Mouse (Mus musculus) liver, adult 2 months (tissue): ENCODE data around the gene Rps8. TPM values are rescaled to one million over a fixed set of nuclear protein-coding genes. Genes with fewer than 3 reads are reported as not detected.

ENCODE experiments used
- DNase-seq: peaks from one replicate; pipeline ENCODE4 v3.0.0-alpha.2; 2011; ENCODE audit warnings: low read depth, low spot score; ENCODE audit errors: extremely low read depth
- H3K27ac ChIP-seq: fragments of 200-500 bp; replicated peaks from 2 replicates; pipeline ENCODE4 v1.5.1; 2012; ENCODE audit warnings: low read depth, mild to moderate bottlenecking, control low read depth, inconsistent platforms, low read length; ENCODE audit not compliant: insufficient read depth
- H3K27me3 ChIP-seq: fragments of 200-500 bp; 2 replicates; pipeline ENCODE4 v1.6.1; 2012; ENCODE audit warnings: mild to moderate bottlenecking, moderate library complexity, low read length, inconsistent platforms; ENCODE audit not compliant: control insufficient read depth, insufficient read depth
- H3K36me3 ChIP-seq: fragments of 200-500 bp; 2 replicates; pipeline ENCODE4 v1.6.1; 2012; ENCODE audit warnings: low read length, inconsistent platforms; ENCODE audit not compliant: control insufficient read depth, insufficient read depth
- H3K4me1 ChIP-seq: fragments of 200-500 bp; 2 replicates; pipeline ENCODE4 v1.6.1; 2011; ENCODE audit warnings: low read length; ENCODE audit not compliant: control insufficient read depth, insufficient read depth
- H3K4me3 ChIP-seq: fragments of 200-500 bp; 2 replicates; pipeline ENCODE4 v1.5.1; 2011; ENCODE audit warnings: low read depth, mild to moderate bottlenecking, control low read depth, low read length, moderate library complexity; ENCODE audit not compliant: insufficient read depth
- H3K79me2 ChIP-seq: fragments of 200-500 bp; 2 replicates; pipeline ENCODE4 v1.6.1; 2012; ENCODE audit warnings: inconsistent platforms, mild to moderate bottlenecking, low read length, moderate library complexity; ENCODE audit not compliant: control insufficient read depth, insufficient read depth
- H3K9ac ChIP-seq: fragments of 200-500 bp; 2 replicates; pipeline ENCODE4 v1.6.1; 2012; ENCODE audit warnings: low read depth, mild to moderate bottlenecking, control low read depth, inconsistent platforms, low read length
- CTCF ChIP-seq: fragments of 200-500 bp; IDR thresholded peaks from 2 replicates; pipeline ENCODE4 v1.5.1; 2011; ENCODE audit warnings: low read depth, low read length, control low read depth
- POLR2A ChIP-seq: fragments of 200-500 bp; IDR thresholded peaks from 2 replicates; pipeline ENCODE4 v1.6.1; 2011; ENCODE audit warnings: low read length, control low read depth; ENCODE audit not compliant: insufficient read depth; ENCODE audit errors: extremely low read depth
- WGBS: fragments of 180-500 bp; shearing (Covaris S2); methylation state at CpG from one replicate; pipeline ENCODE4 v1.1.7; 2018; 5-methylcytosine and 5-hydroxymethylcytosine counted together
- polyA plus RNA-seq: library from polyadenylated mRNA; depleted of rRNA; stranded (reverse); fragments of >200 nt; gene quantifications from 2 replicates; pipeline ENCODE4 v1.2.3, GENCODE M21; 2012
- total RNA-seq: library from RNA; depleted of rRNA; stranded (reverse); fragments of >200 nt; gene quantifications from 2 replicates; pipeline ENCODE4 v1.2.3, GENCODE M21; 2014

The Rps8 gene
- total and polyA plus RNA-seq, 2 experiments: 370 to 449 TPM

GRCm38 (mm10) chr4:117169936-117170335, 13.9 kb upstream of the Rps8 start:
- no peaks in the 10 kb centered on the region for H3K36me3 ChIP-seq
- H3K4me1 ChIP-seq: no peaks in the 10 kb centered on the region
- DNase-seq: peak; percentile 37
- H3K4me3 ChIP-seq: no peak overlapping the region
- WGBS: 50% methylated on average over 5 of the region's 5 CpGs
- H3K9ac ChIP-seq: no peak overlapping the region
- no peaks in the 10 kb centered on the region for H3K79me2 ChIP-seq
- TF ChIP-seq CTCF (no peak), POLR2A (no peak)
- H3K27ac ChIP-seq: no peak overlapping the region
- H3K27me3 ChIP-seq: no peaks in the 10 kb centered on the region

GRCm38 (mm10) chr4:117161183-117161582, 5.1 kb upstream of the Rps8 start:
- H3K36me3 ChIP-seq: no peaks in the 10 kb centered on the region
- 95% methylated on average over 4 of the region's 4 CpGs for WGBS
- TF ChIP-seq POLR2A: no peak
- no peak for TF ChIP-seq CTCF

GRCm38 (mm10) chr4:117159666-117160065, 3.6 kb upstream of the Rps8 start:
- H3K36me3 ChIP-seq: no peaks in the 10 kb centered on the region
- H3K9ac ChIP-seq: no peak overlapping the region
- H3K4me1 ChIP-seq: peaks cover 5% of the 10 kb centered on the region; the same call in 1 of the 2 replicates
- no peaks in the 10 kb centered on the region for H3K27me3 ChIP-seq
- H3K4me3 ChIP-seq: no peak overlapping the region
- no peak for DNase-seq
- TF ChIP-seq POLR2A: no peak
- TF ChIP-seq CTCF: no peak
- H3K79me2 ChIP-seq: peaks cover 8% of the 10 kb centered on the region; the same call in 1 of the 2 replicates
- 91% methylated on average over 10 of the region's 10 CpGs for WGBS
- H3K27ac ChIP-seq: no peak overlapping the region

More at GRCm38 (mm10) chr4:117161183-117161582, 5.1 kb upstream of the Rps8 start:
- no peak for DNase-seq
- H3K27me3 ChIP-seq: no peaks in the 10 kb centered on the region
- H3K4me3 ChIP-seq: no peak overlapping the region
- H3K79me2 ChIP-seq: no peaks in the 10 kb centered on the region
- no peak overlapping the region for H3K27ac ChIP-seq
- no peaks in the 10 kb centered on the region for H3K4me1 ChIP-seq
- H3K9ac ChIP-seq: no peak overlapping the region

- H3K4me1 ChIP-seq: peaks cover 5% of the 10 kb centered on the region; the same call in 1 of the 2 replicates
- H3K79me2 ChIP-seq: peaks cover 8% of the 10 kb centered on the region; the same call in 1 of the 2 replicates
- H3K9ac ChIP-seq: no peak overlapping the region; the same call in 1 of the 2 replicates
- H3K27ac ChIP-seq: peak overlapping the region; percentile 78; the same call in 1 of the 2 replicates
- no peaks in the 10 kb centered on the region for H3K27me3 ChIP-seq
- WGBS: 27% methylated on average over 6 of the region's 6 CpGs
- no peak for TF ChIP-seq POLR2A
- TF ChIP-seq CTCF: no peak
- DNase-seq: no peak
- peaks cover 27% of the 10 kb centered on the region for H3K36me3 ChIP-seq
- H3K4me3 ChIP-seq: no peak overlapping the region
Observed at GRCm38 (mm10) chr4:117156372-117156771, 329 bp upstream of the Rps8 start.

GRCm38 (mm10) chr4:117155020-117155791, 837 bp downstream of the Rps8 start:
- H3K4me1 ChIP-seq: peaks cover 5% of the 10 kb centered on the region; the same call in 1 of the 2 replicates
- TF ChIP-seq POLR2A (no peak), CTCF (no peak)
- WGBS: 3% methylated on average over 44 of the region's 44 CpGs

GRCm38 (mm10) chr4:117152714-117153113, 3.3 kb downstream of the Rps8 start:
- H3K27me3 ChIP-seq: no peaks in the 10 kb centered on the region
- H3K79me2 ChIP-seq: peaks cover 8% of the 10 kb centered on the region; the same call in 1 of the 2 replicates
- 64% methylated on average over 5 of the region's 5 CpGs for WGBS
- H3K4me1 ChIP-seq: peaks cover 5% of the 10 kb centered on the region; the same call in 1 of the 2 replicates
- H3K36me3 ChIP-seq: peaks cover 39% of the 10 kb centered on the region
- DNase-seq: no peak
- TF ChIP-seq POLR2A (no peak), CTCF (no peak)
- H3K9ac ChIP-seq: no peak overlapping the region
- H3K4me3 ChIP-seq: no peak overlapping the region
- H3K27ac ChIP-seq: no peak overlapping the region

More at GRCm38 (mm10) chr4:117155020-117155791, 837 bp downstream of the Rps8 start:
- peaks cover 38% of the 10 kb centered on the region for H3K36me3 ChIP-seq
- H3K4me3 ChIP-seq: peak overlapping the region; percentile 86
- H3K9ac ChIP-seq: peak overlapping the region; percentile 94
- peaks cover 8% of the 10 kb centered on the region; the same call in 1 of the 2 replicates for H3K79me2 ChIP-seq
- H3K27me3 ChIP-seq: no peaks in the 10 kb centered on the region
- peak overlapping the region; percentile 50 for H3K27ac ChIP-seq
- DNase-seq: no peak
